Mouse (Mus musculus): ENCODE measurements at regions not wholly inside any gene's neighbourhood (a gene's known extent, or its start where the extent isn't known, plus 50 kb on each side); places are given as distances from the start of the nearest gene placed in this dataset.
A peak's percentile ranks its signal among the peaks of the same experiment; 100 is the strongest.
"Not testable (repeated sequence)": the region's sequence is repeated elsewhere in the genome, so short reads cannot be mapped to it uniquely, and the experiment has no call there.

- peak; percentile 10 to 35 for DNase-seq (ENCODE audit: low spot score in 2 of 2)
Observed at GRCm38 (mm10) chr1:161621291-161621690, 126.8 kb downstream of the Tnfsf18 start.

- DNase-seq (ENCODE audit: low spot score in 2 of 2): not testable (repeated sequence)
Observed at GRCm38 (mm10) chr1:161614091-161614490, 119.6 kb downstream of the Tnfsf18 start.

- not testable (repeated sequence) for DNase-seq (ENCODE audit: low spot score in 2 of 2)
Observed at GRCm38 (mm10) chr1:161613658-161614057, 119.2 kb downstream of the Tnfsf18 start.

GRCm38 (mm10) chr1:161607446-161607845, 113.0 kb downstream of the Tnfsf18 start:
- DNase-seq (ENCODE audit: low spot score in 2 of 2): no peak

GRCm38 (mm10) chr1:161602150-161602549, 107.7 kb downstream of the Tnfsf18 start:
- DNase-seq (ENCODE audit: low spot score in 2 of 2): no peak

- DNase-seq (ENCODE audit: low spot score in 2 of 2): no peak
Observed at GRCm38 (mm10) chr1:161601167-161601566, 106.7 kb downstream of the Tnfsf18 start.

- DNase-seq (ENCODE audit: low spot score in 2 of 2): no peak
Observed at GRCm38 (mm10) chr1:161598167-161598566, 103.7 kb downstream of the Tnfsf18 start.

- DNase-seq (ENCODE audit: low spot score in 2 of 2): no peak
Observed at GRCm38 (mm10) chr1:161576530-161576929, 82.1 kb downstream of the Tnfsf18 start.

GRCm38 (mm10) chr1:161575939-161576338, 81.5 kb downstream of the Tnfsf18 start:
- DNase-seq (ENCODE audit: low spot score in 2 of 2): no peak

- DNase-seq (ENCODE audit: low spot score in 2 of 2): no peak
Observed at GRCm38 (mm10) chr1:161575171-161575570, 80.7 kb downstream of the Tnfsf18 start.

- no peak for DNase-seq (ENCODE audit: low spot score in 2 of 2)
Observed at GRCm38 (mm10) chr1:161570762-161571161, 76.3 kb downstream of the Tnfsf18 start.

- DNase-seq (ENCODE audit: low spot score in 2 of 2): no peak
Observed at GRCm38 (mm10) chr1:161567826-161568225, 73.4 kb downstream of the Tnfsf18 start.

GRCm38 (mm10) chr1:161560368-161560767, 65.9 kb downstream of the Tnfsf18 start:
- DNase-seq (ENCODE audit: low spot score in 2 of 2): no peak
